Mouse (Mus musculus): ENCODE results near the gene Tasp1. TPM values are rescaled to one million over a fixed set of nuclear protein-coding genes. Genes with fewer than 3 reads are reported as not detected.
"Not testable (repeated sequence)": the region's sequence is repeated elsewhere in the genome, so short reads cannot be mapped to it uniquely, and the experiment has no call there.

The Tasp1 gene
- polyA plus RNA-seq, 1 experiment, result 20.9 TPM

DNA sequence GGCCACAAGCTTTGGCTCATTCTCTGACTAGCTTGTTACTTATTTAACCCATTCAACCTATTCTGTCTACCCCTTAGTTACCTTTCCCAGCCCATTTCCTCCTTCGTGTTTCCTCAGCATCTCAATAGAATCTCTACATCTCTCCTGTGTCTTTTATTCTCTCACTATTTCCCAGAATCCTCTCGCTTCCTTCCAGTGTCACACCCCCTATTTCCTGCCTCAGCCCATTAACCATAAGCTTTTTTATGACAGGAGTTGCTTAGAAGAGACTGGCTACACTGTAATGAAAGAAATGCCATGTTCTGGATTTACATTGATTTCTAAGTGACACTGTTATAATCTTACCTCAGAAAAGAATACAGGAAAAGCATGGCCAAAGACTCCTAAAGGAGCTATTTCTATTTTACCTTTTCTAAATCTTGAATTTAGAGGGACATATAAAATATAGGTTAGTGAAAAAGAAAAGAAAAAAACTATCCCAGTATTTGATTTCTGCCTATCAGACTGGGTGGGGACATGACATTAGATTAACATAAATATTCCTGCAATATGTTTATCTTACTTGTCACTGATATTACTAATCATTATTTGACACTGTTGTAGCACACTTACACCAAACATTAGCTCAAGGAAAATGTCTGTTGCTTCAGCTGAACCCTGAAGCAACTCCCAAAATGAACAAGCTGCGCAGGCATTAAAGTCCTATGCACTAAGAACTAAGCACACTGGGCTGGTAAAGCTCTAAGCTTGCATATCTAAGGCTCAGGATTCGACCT lies 6.3 kb downstream of the Tasp1 start:
- Histone ChIP-seq H3K27ac (ENCODE audit: insufficient read depth, low read length) (no peak overlapping the region), H3K4me1 (ENCODE audit: control insufficient read depth, insufficient read depth, low read length) (no peaks in the 10 kb centered on the region), H3K4me3 (ENCODE audit: insufficient read depth, low read length) (no peak overlapping the region)
- TF ChIP-seq POLR2A (IDR thresholded peaks at IDR 0.05; ENCODE audit: extremely low read depth, insufficient read depth, low read length), result no peak
- no peak for TF ChIP-seq CTCF (IDR thresholded peaks at IDR 0.05; ENCODE audit: extremely low read depth, insufficient read depth, low read length)

DNA sequence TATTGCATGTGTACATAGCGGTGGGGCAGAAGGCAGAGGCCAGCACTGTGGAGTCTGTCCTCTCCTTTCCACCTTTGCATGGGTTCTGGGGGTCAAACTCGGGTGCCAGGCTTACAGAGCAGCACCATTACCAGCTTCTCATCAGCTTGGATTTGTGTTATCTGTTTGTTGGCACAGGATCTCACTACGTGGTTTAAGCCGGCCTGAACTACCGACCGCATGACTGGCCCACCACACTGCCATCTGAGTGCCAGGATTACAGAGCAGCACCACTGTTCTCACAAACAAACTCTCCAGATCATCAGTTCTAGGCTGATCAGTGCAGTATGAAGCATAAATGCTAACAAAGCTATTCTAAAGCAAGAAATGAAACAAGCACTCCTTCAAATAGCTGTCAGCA lies 8.5 kb downstream of the Tasp1 start:
- Histone ChIP-seq H3K4me1 (ENCODE audit: control insufficient read depth, insufficient read depth, low read length) (no peaks in the 10 kb centered on the region), H3K4me3 (ENCODE audit: insufficient read depth, low read length) (no peak overlapping the region), H3K27ac (ENCODE audit: insufficient read depth, low read length) (no peak overlapping the region)
- TF ChIP-seq CTCF (IDR thresholded peaks at IDR 0.05; ENCODE audit: extremely low read depth, insufficient read depth, low read length) (no peak), POLR2A (IDR thresholded peaks at IDR 0.05; ENCODE audit: extremely low read depth, insufficient read depth, low read length) (no peak)

DNA sequence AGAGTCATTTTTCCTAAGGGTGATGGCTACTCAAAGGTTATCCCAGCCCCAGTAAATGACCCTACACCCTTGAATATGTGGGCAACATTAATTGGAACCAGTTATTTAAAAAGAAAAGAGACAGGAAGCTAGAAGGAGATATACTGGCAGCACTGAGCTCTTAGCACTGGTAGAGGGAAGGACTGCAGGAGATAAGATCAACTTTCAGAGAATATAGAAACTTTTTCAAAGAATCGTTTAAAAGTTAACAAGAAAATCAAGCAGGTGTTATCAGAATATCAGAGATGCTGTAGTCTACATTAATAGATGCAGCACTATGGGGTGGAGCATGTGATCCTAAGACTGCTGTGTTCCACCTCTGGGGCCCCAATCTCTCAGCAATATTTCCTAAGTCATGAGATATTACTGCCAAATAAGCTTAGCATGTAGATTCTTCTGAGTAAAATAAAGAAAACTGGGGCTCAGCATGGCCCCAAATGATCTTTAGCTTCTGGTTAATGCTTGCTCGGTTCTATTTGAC lies 14.9 kb downstream of the Tasp1 start:
- Histone ChIP-seq H3K4me1 (ENCODE audit: control insufficient read depth, insufficient read depth, low read length) (no peaks in the 10 kb centered on the region), H3K4me3 (ENCODE audit: insufficient read depth, low read length) (no peak overlapping the region), H3K27ac (ENCODE audit: insufficient read depth, low read length) (no peak overlapping the region)
- TF ChIP-seq POLR2A (IDR thresholded peaks at IDR 0.05; ENCODE audit: extremely low read depth, insufficient read depth, low read length), result no peak
- TF ChIP-seq CTCF (IDR thresholded peaks at IDR 0.05; ENCODE audit: extremely low read depth, insufficient read depth, low read length), result no peak

DNA sequence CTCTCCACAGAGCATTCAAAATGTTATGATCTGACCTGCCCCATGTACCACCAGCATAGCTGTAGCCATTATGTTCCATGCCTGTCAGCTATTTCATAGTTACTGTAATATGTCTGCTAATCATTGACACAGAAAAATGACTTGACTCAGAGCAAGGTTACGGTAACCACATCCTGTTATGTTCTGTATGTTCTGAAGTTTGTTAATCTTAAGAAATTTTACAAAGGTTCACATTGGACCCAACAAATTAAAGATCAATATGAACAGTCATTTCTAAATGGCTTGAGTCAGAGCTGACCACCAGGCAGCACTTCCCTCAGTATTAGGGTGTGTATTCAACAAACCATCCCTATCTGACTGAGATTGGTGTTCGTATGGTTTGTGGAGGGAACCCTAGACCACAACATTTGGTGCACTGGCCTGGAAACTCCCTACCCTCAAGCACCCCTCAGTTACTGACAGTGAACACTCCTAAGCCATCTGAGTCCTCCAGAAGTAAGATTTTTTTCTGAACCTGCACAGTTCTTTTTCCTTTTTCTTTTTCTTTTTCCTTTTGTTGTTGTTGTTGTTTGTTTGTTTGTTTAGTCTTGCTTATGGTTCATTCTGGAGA lies 24.0 kb downstream of the Tasp1 start:
- TF ChIP-seq POLR2A (IDR thresholded peaks at IDR 0.05; ENCODE audit: extremely low read depth, insufficient read depth, low read length) (no peak), CTCF (IDR thresholded peaks at IDR 0.05; ENCODE audit: extremely low read depth, insufficient read depth, low read length) (no peak)
- H3K4me3 ChIP-seq (ENCODE audit: insufficient read depth, low read length), result no peak overlapping the region
- no peaks in the 10 kb centered on the region for H3K4me1 ChIP-seq (ENCODE audit: control insufficient read depth, insufficient read depth, low read length)
- H3K27ac ChIP-seq (ENCODE audit: insufficient read depth, low read length), result no peak overlapping the region

DNA sequence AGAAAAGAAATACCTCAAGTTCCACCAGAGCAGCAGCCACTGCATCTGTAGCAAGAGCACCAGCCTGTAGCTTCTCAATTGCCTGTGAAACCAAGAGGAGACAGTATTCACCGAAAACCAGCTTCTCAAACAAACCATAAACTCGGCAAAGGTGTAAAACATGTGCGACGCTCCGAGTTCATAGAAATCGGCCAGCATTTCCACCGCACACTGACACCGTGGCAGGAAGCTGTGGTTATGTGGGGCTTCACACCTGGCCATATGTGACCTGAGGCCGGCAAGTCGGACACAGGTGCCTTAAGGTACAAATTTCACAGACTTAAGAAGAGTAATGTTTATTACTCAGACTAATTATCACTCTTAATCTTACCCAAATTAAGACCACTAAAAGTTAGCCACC lies 24.5 kb downstream of the Tasp1 start:
- Histone ChIP-seq H3K27ac (ENCODE audit: insufficient read depth, low read length) (no peak overlapping the region), H3K4me3 (ENCODE audit: insufficient read depth, low read length) (no peak overlapping the region), H3K4me1 (ENCODE audit: control insufficient read depth, insufficient read depth, low read length) (no peaks in the 10 kb centered on the region)
- TF ChIP-seq POLR2A (IDR thresholded peaks at IDR 0.05; ENCODE audit: extremely low read depth, insufficient read depth, low read length) (no peak), CTCF (IDR thresholded peaks at IDR 0.05; ENCODE audit: extremely low read depth, insufficient read depth, low read length) (no peak)

DNA sequence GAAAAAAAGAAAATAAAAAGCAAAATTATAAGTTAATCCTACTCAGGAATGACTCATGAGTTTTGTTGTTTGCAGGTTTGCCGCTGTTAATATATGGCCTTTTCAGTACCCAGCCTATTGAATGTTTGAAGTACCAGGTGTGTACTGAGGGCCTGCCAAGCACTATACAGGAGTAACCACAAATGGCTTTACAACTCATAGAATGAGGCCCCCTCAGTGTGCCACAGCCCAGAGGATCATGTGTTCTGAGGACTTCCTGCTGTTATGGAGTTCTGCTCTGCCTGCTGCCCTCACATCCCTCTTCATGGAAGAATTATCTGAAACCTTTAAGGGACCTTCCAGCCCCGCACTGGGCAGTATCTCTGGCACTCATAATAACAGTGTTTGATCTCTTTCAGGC lies 29.1 kb downstream of the Tasp1 start:
- no peak for TF ChIP-seq CTCF (IDR thresholded peaks at IDR 0.05; ENCODE audit: extremely low read depth, insufficient read depth, low read length)
- Histone ChIP-seq H3K27ac (ENCODE audit: insufficient read depth, low read length) (no peak overlapping the region), H3K4me1 (ENCODE audit: control insufficient read depth, insufficient read depth, low read length) (no peaks in the 10 kb centered on the region; the same call in 1 of the 2 replicates), H3K4me3 (ENCODE audit: insufficient read depth, low read length) (no peak overlapping the region)

DNA sequence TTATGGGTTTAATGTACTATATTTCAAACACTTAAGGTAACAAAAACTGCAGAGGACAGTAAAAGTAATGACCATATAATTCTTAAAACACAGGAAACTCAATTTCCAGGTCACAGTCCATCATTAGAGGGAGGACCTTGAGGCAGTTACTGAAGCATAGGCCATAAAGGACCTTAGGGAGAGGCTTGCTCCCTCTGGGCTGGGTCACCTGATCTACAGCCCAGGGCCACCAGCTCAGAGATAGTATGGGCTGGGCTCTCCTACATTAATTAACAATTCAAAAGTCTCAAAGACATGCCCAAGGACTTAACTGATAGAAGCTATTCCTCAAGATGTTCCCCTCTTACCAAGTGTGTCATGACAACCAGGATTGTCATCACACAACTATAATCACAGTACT lies 29.8 kb downstream of the Tasp1 start:
- TF ChIP-seq CTCF (IDR thresholded peaks at IDR 0.05; ENCODE audit: extremely low read depth, insufficient read depth, low read length) (no peak), POLR2A (IDR thresholded peaks at IDR 0.05; ENCODE audit: extremely low read depth, insufficient read depth, low read length) (no peak)
- H3K27ac ChIP-seq (ENCODE audit: insufficient read depth, low read length), result no peak overlapping the region
- H3K4me1 ChIP-seq (ENCODE audit: control insufficient read depth, insufficient read depth, low read length), result no peaks in the 10 kb centered on the region; the same call in 1 of the 2 replicates
- H3K4me3 ChIP-seq (ENCODE audit: insufficient read depth, low read length), result no peak overlapping the region

DNA sequence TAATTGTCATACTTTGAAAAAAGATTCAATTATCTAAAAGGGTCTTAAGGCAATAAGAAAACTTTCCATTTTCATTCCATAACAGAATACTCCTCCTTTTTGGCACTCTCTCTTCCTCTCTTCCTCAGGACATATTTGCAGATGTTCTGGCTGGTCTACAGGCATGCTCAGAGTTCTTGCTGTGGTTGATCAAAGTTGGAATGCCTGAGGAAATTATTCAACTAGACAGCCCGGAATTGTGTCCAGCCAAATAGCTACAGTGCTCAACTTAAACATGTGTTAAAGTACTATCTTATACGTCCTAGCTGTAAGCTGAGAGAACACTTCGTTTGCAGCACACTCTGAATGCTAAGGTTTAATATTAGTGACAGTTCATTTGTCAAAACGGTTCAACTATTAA lies 41.7 kb downstream of the Tasp1 start:
- Histone ChIP-seq H3K4me1 (ENCODE audit: control insufficient read depth, insufficient read depth, low read length) (no peaks in the 10 kb centered on the region), H3K27ac (ENCODE audit: insufficient read depth, low read length) (no peak overlapping the region), H3K4me3 (ENCODE audit: insufficient read depth, low read length) (no peak overlapping the region)
- TF ChIP-seq POLR2A (IDR thresholded peaks at IDR 0.05; ENCODE audit: extremely low read depth, insufficient read depth, low read length) (no peak), CTCF (IDR thresholded peaks at IDR 0.05; ENCODE audit: extremely low read depth, insufficient read depth, low read length) (no peak)

DNA sequence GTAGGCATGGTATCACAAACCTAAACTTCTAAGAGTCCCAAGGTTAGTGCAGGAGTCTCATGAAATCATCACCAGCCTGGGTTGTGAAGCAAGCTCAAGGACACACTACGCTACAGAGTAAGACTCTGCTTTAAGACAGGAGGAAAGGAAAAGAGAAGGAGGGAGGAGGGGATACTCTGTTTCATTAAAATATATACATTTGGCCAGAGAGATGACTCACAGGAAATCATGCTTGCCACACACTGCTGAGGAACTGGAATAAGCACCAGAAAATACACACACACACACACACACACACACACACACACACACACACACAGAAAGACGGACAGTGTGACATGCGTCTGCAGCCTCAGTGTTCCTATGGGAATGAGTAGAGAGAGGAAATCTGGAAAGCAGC lies 59.2 kb downstream of the Tasp1 start:
- no peak overlapping the region for H3K4me3 ChIP-seq (ENCODE audit: insufficient read depth, low read length)
- no peak for TF ChIP-seq CTCF (IDR thresholded peaks at IDR 0.05; ENCODE audit: extremely low read depth, insufficient read depth, low read length)
- no peak for TF ChIP-seq POLR2A (IDR thresholded peaks at IDR 0.05; ENCODE audit: extremely low read depth, insufficient read depth, low read length)
- no peaks in the 10 kb centered on the region for H3K4me1 ChIP-seq (ENCODE audit: control insufficient read depth, insufficient read depth, low read length)
- H3K27ac ChIP-seq (ENCODE audit: insufficient read depth, low read length), result no peak overlapping the region

DNA sequence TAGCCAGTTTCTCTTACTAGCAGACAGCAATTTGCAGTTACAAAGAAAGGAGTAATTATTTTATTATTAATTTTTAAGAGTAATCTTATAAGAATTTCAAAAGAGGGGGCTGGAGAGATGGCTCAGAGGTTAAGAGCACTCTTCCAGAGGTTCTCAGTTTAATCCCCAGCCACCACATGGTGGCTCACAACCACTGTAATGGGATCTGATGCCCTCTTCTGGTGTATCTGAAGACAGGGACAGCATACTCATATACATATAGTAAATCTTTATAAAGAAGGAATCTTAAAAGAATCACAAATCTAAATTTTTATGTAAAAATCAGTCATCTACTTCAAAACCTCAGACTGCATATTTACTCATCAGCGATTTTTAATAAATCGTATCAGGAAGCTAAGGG lies 68.4 kb downstream of the Tasp1 start:
- Histone ChIP-seq H3K27ac (ENCODE audit: insufficient read depth, low read length) (no peak overlapping the region), H3K4me3 (ENCODE audit: insufficient read depth, low read length) (no peak overlapping the region), H3K4me1 (ENCODE audit: control insufficient read depth, insufficient read depth, low read length) (no peaks in the 10 kb centered on the region)
- no peak for TF ChIP-seq CTCF (IDR thresholded peaks at IDR 0.05; ENCODE audit: extremely low read depth, insufficient read depth, low read length)
- no peak for TF ChIP-seq POLR2A (IDR thresholded peaks at IDR 0.05; ENCODE audit: extremely low read depth, insufficient read depth, low read length)

DNA sequence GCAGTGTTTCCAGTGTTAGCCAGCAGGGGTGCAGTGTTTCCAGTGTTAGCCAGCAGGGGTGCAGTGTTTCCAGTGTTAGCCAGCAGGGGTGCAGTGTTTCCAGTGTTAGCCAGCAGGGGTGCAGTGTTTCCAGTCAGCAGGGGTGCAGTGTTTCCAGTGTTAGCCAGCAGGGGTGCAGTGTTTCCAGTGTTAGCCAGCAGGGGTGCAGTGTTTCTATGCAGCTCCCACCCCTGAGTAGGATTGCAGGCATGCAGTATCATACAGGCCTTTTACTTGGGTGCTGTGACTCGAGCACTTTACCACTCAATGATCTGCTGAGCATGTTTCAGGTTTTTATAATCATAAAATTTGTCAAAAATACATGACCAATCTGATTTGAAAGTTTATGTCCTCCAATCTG lies 76.7 kb downstream of the Tasp1 start:
- H3K4me3 ChIP-seq (ENCODE audit: insufficient read depth, low read length); H3K27ac ChIP-seq (ENCODE audit: insufficient read depth, low read length); H3K4me1 ChIP-seq (ENCODE audit: control insufficient read depth, insufficient read depth, low read length): not testable (repeated sequence)
